Mouse (Mus musculus): Measurements from ENCODE around the gene Rxrb.

Gene Rxrb

GRCm38 (mm10) chr17:34079621-34080020 lies 48.0 kb downstream of the Rxrb start:
- no peak for TF ChIP-seq GATA4 (IDR thresholded peaks at IDR 0.05; ENCODE audit: insufficient replicate concordance, low read length)

- no peak for TF ChIP-seq GATA4 (IDR thresholded peaks at IDR 0.05; ENCODE audit: insufficient replicate concordance, low read length)
Measured at GRCm38 (mm10) chr17:34083104-34083503, 51.5 kb downstream of the Rxrb start.

- TF ChIP-seq GATA4 (IDR thresholded peaks at IDR 0.05; ENCODE audit: insufficient replicate concordance, low read length) = no peak
Measured at GRCm38 (mm10) chr17:34087386-34087785, 55.8 kb downstream of the Rxrb start.

Measured in liver, adult (tissue).